Mouse (Mus musculus): ENCODE results near the gene Hoxd12. TPM values are rescaled to one million over a fixed set of nuclear protein-coding genes. Genes with fewer than 3 reads are reported as not detected.

The Hoxd12 gene
- total and polyA plus RNA-seq, 3 experiments: not detected

- no peak overlapping the region for H3K9ac ChIP-seq (ENCODE audit: control insufficient read depth, low read depth, low read length, poor library complexity, severe bottlenecking)
- no peaks in the 10 kb centered on the region for H3K79me2 ChIP-seq (ENCODE audit: control insufficient read depth, insufficient read depth, low read length, poor library complexity)
- H3K4me1 ChIP-seq (ENCODE audit: control insufficient read depth in 1 of 2, insufficient read depth in 2 of 2, low read length in 2 of 2): no peaks in the 10 kb centered on the region
- H3K27ac ChIP-seq (ENCODE audit: control insufficient read depth, low read depth, low read length): no peak overlapping the region
- H3K27me3 ChIP-seq (ENCODE audit: control insufficient read depth in 1 of 2, insufficient read depth in 2 of 2, low read length in 2 of 2): peaks cover 2 to 5% of the 10 kb centered on the region in 2 experiments; a peak in 3 of 4 replicates
- H3K36me3 ChIP-seq (ENCODE audit: control insufficient read depth in 1 of 2, insufficient read depth in 2 of 2, low read length in 2 of 2): no peaks in the 10 kb centered on the region
- no peak for DNase-seq (ENCODE audit: low read depth, low spot score)
- H3K4me3 ChIP-seq (ENCODE audit: control insufficient read depth in 1 of 2, insufficient read depth in 1 of 2, low read depth in 2 of 2, low read length in 2 of 2): no peak overlapping the region
- no peaks in the 10 kb centered on the region for H3K9me3 ChIP-seq (replicated peaks; ENCODE audit: insufficient read depth, low read length)
- no peak for TF ChIP-seq EP300 (IDR thresholded peaks at IDR 0.05; ENCODE audit: low read depth in 1 of 2, low read length in 2 of 2)
- TF ChIP-seq POLR2A (IDR thresholded peaks at IDR 0.05; ENCODE audit: control insufficient read depth in 1 of 2, insufficient read depth in 1 of 2, low read depth in 1 of 2, low read length in 2 of 2, poor library complexity in 1 of 2): no peak
- TF ChIP-seq UBTF (IDR thresholded peaks at IDR 0.05; ENCODE audit: borderline replicate concordance, insufficient read depth, low read depth, low read length): no peak
- no peak for TF ChIP-seq HCFC1 (IDR thresholded peaks at IDR 0.05; ENCODE audit: low read depth, low read length)
- no peak for TF ChIP-seq MAZ (IDR thresholded peaks at IDR 0.05; ENCODE audit: low read depth, low read length)
- no peak for TF ChIP-seq CHD2 (IDR thresholded peaks at IDR 0.05; ENCODE audit: low read length)
- TF ChIP-seq BHLHE40 (IDR thresholded peaks at IDR 0.05; ENCODE audit: borderline replicate concordance, low read depth, low read length): no peak
- no peak for TF ChIP-seq TAL1 (IDR thresholded peaks at IDR 0.05; ENCODE audit: low read length)
- no peak for TF ChIP-seq ETS1 (IDR thresholded peaks at IDR 0.05; ENCODE audit: low read depth, low read length)
- no peak for TF ChIP-seq MYB (IDR thresholded peaks at IDR 0.05; ENCODE audit: low read depth, low read length)
- no peak for TF ChIP-seq ZC3H11A (IDR thresholded peaks at IDR 0.05; ENCODE audit: low read depth, low read length)
- TF ChIP-seq POLR2AphosphoS2 (IDR thresholded peaks at IDR 0.05; ENCODE audit: low read length): no peak
Measured at GRCm38 (mm10) chr2:74679980-74680379, 5.2 kb downstream of the Hoxd12 start.

GRCm38 (mm10) chr2:74680561-74681398 lies 6.0 kb downstream of the Hoxd12 start:
- DNase-seq (ENCODE audit: low read depth, low spot score): no peak
- TF ChIP-seq NELFE (IDR thresholded peaks at IDR 0.05; ENCODE audit: low read depth, low read length): no peak
- no peak for TF ChIP-seq MEF2A (IDR thresholded peaks at IDR 0.05; ENCODE audit: extremely low read depth, insufficient replicate concordance, low read depth, low read length, poor library complexity, severe bottlenecking)
- Histone ChIP-seq H3K27me3 (ENCODE audit: control insufficient read depth in 1 of 2, insufficient read depth in 2 of 2, low read length in 2 of 2) (peaks cover 2 to 5% of the 10 kb centered on the region in 2 experiments; a peak in 3 of 4 replicates), H3K9me3 (replicated peaks; ENCODE audit: insufficient read depth, low read length) (no peaks in the 10 kb centered on the region), H3K9ac (ENCODE audit: control insufficient read depth, low read depth, low read length, poor library complexity, severe bottlenecking) (no peak overlapping the region), H3K4me1 (ENCODE audit: control insufficient read depth in 1 of 2, insufficient read depth in 2 of 2, low read length in 2 of 2) (no peaks in the 10 kb centered on the region), H3K27ac (ENCODE audit: control insufficient read depth, low read depth, low read length) (no peak overlapping the region), H3K79me2 (ENCODE audit: control insufficient read depth, insufficient read depth, low read length, poor library complexity) (no peaks in the 10 kb centered on the region), H3K36me3 (ENCODE audit: control insufficient read depth in 1 of 2, insufficient read depth in 2 of 2, low read length in 2 of 2) (no peaks in the 10 kb centered on the region), H3K4me3 (ENCODE audit: control insufficient read depth in 1 of 2, insufficient read depth in 1 of 2, low read depth in 2 of 2, low read length in 2 of 2) (no peak overlapping the region)
